Mouse (Mus musculus): Measurements from ENCODE around the gene Dguok. TPM values are rescaled to one million over a fixed set of nuclear protein-coding genes. Genes with fewer than 3 reads are reported as not detected.

Gene Dguok
- total and polyA plus RNA-seq, 3 experiments = 8.7 to 16.7 (median 11.5) TPM

DNA sequence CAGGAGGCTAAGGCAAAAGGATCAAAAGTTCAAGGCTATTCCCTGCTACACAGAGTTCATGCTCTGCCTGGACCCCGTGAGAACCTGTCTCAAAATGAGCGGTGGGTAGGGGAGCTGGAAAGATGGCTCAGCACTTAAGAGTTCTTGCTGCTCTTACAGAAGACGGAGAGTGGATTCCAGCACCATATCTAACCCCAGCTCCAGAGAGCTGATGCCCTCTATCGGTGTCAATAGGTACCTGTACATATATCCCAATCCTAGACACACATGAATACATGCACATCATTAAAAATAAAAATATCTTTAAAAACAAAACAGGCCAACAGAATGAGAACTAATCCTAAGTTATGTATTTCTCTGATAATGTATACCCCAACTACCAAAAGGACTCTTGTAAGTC lies 28.6 kb downstream of the Dguok start:
- Histone ChIP-seq H3K4me1 (ENCODE audit: control insufficient read depth in 1 of 2, insufficient read depth in 2 of 2) (peaks cover 17 to 59% of the 10 kb centered on the region in 2 experiments), H3K27ac (ENCODE audit: insufficient read depth, low read depth) (no peak overlapping the region), H3K9me3 (replicated peaks; ENCODE audit: low read length) (no peaks in the 10 kb centered on the region), H3K79me2 (replicated peaks; ENCODE audit: control insufficient read depth, extremely low read depth, insufficient read depth, poor library complexity, severe bottlenecking) (no peaks in the 10 kb centered on the region), H3K9ac (ENCODE audit: insufficient read depth, low read depth) (no peak overlapping the region), H3K4me3 (replicated peaks in 1 of 3; ENCODE audit: low read depth in 2 of 3, low read length in 2 of 3, poor library complexity in 1 of 3) (no peak overlapping the region), H3K4me2 (ENCODE audit: insufficient read depth, low read depth, poor library complexity, severe bottlenecking) (no peak overlapping the region), H3K27me3 (replicated peaks) (no peaks in the 10 kb centered on the region), H3K36me3 (replicated peaks in 1 of 2; ENCODE audit: control insufficient read depth in 1 of 2, insufficient read depth in 1 of 2, low read length in 1 of 2) (peaks cover 16 to 34% of the 10 kb centered on the region in 2 experiments)
- in situ Hi-C loops (cut with MboI; ENCODE audit: low pct_ligation_motif_present, low pct_unique_long_range_greater_than_20kb, low sequenced_read_pairs) = no loop called here
- DNase-seq (ENCODE audit: extremely low read depth) = no peak
- dilution Hi-C loops (cut with MboI; ENCODE audit: extremely low pct_ligation_motif_present, extremely low pct_unique_long_range_greater_than_20kb, low sequenced_read_pairs) = no loop called here
- TF ChIP-seq CTCF (conservative IDR thresholded peaks at IDR 0.05 in 1 of 2, IDR thresholded peaks at IDR 0.05 in 1 of 2; ENCODE audit: low read depth in 2 of 2, low read length in 2 of 2) (peak in 1 of 2 experiments; percentile 51; a peak in 2 of 4 replicates), RAD21 (IDR thresholded peaks at IDR 0.05; ENCODE audit: low read depth, low read length) (peak; percentile 48), JUND (conservative IDR thresholded peaks at IDR 0.05; ENCODE audit: low read depth, low read length) (no peak), ZC3H11A (IDR thresholded peaks at IDR 0.05; ENCODE audit: low read depth, low read length) (no peak), SMC3 (IDR thresholded peaks at IDR 0.05; ENCODE audit: low read depth, low read length) (peak; percentile 28; the same call in 1 of the 2 replicates)

DNA sequence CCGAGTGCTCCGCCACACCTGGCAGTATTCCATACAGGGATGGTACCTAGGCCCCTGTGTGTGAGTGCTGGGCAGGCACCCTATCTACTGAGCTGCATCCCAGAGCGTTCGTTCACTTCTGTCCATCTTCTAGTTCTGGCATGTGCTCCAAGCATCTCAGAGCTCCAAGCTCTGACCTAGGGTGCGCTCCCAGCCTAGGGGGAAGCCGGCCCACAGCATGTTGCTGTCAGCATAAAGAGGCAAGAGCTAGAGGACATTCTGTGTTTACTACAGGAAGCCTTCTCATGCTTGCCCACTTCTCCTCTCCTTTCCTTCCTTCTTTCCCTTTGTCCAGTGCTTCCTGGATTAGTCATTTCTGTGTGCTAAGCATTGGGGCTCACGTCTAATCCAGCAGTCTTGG lies 31.3 kb downstream of the Dguok start:
- Histone ChIP-seq H3K9ac (ENCODE audit: insufficient read depth, low read depth) (no peak overlapping the region), H3K9me3 (replicated peaks; ENCODE audit: low read length) (no peaks in the 10 kb centered on the region), H3K4me1 (ENCODE audit: control insufficient read depth in 1 of 2, insufficient read depth in 2 of 2) (peaks cover 2 to 31% of the 10 kb centered on the region in 2 experiments; a peak in 3 of 4 replicates), H3K27ac (ENCODE audit: insufficient read depth, low read depth) (no peak overlapping the region), H3K36me3 (replicated peaks in 1 of 2; ENCODE audit: control insufficient read depth in 1 of 2, insufficient read depth in 1 of 2, low read length in 1 of 2) (peaks cover 6 to 19% of the 10 kb centered on the region in 2 experiments), H3K4me2 (ENCODE audit: insufficient read depth, low read depth, poor library complexity, severe bottlenecking) (no peak overlapping the region), H3K27me3 (replicated peaks) (no peaks in the 10 kb centered on the region), H3K4me3 (replicated peaks in 1 of 3; ENCODE audit: low read depth in 2 of 3, low read length in 2 of 3, poor library complexity in 1 of 3) (no peak overlapping the region), H3K79me2 (replicated peaks; ENCODE audit: control insufficient read depth, extremely low read depth, insufficient read depth, poor library complexity, severe bottlenecking) (no peaks in the 10 kb centered on the region)
- dilution Hi-C loops (cut with MboI; ENCODE audit: extremely low pct_ligation_motif_present, extremely low pct_unique_long_range_greater_than_20kb, low sequenced_read_pairs) (no loop called here), in situ Hi-C loops (cut with MboI; ENCODE audit: low pct_ligation_motif_present, low pct_unique_long_range_greater_than_20kb, low sequenced_read_pairs) (no loop called here)
- DNase-seq (ENCODE audit: extremely low read depth) = no peak
- TF ChIP-seq RCOR1 (conservative IDR thresholded peaks at IDR 0.05; ENCODE audit: low read depth, low read length) = no peak

- TF ChIP-seq PAX5 (IDR thresholded peaks at IDR 0.05; ENCODE audit: low read length) = no peak
- no peak for TF ChIP-seq ETS1 (conservative IDR thresholded peaks at IDR 0.05; ENCODE audit: low read depth, low read length)
- no peak for TF ChIP-seq E2F4 (IDR thresholded peaks at IDR 0.05; ENCODE audit: insufficient replicate concordance, low read depth, low read length)
- TF ChIP-seq TBP (conservative IDR thresholded peaks at IDR 0.05; ENCODE audit: low read depth, low read length) = no peak
- TF ChIP-seq ZMIZ1 (IDR thresholded peaks at IDR 0.05; ENCODE audit: low read depth, low read length) = no peak
- no peak for TF ChIP-seq ELF1 (IDR thresholded peaks at IDR 0.05; ENCODE audit: low read depth, low read length)
- no peak for TF ChIP-seq MXI1 (IDR thresholded peaks at IDR 0.05; ENCODE audit: low read depth, low read length)
- TF ChIP-seq GABPA (IDR thresholded peaks at IDR 0.05; ENCODE audit: insufficient replicate concordance, low read depth, low read length) = no peak
- TF ChIP-seq CTCF (conservative IDR thresholded peaks at IDR 0.05 in 1 of 2, IDR thresholded peaks at IDR 0.05 in 1 of 2; ENCODE audit: low read depth in 2 of 2, low read length in 2 of 2) = no peak
- TF ChIP-seq JUND (conservative IDR thresholded peaks at IDR 0.05; ENCODE audit: low read depth, low read length) = no peak
- no peak for TF ChIP-seq USF1 (IDR thresholded peaks at IDR 0.05; ENCODE audit: low read depth, low read length)
- TF ChIP-seq CHD2 (IDR thresholded peaks at IDR 0.05; ENCODE audit: low read length) = no peak
- TF ChIP-seq POLR2A (IDR thresholded peaks at IDR 0.05; ENCODE audit: low read depth, low read length) = no peak
- TF ChIP-seq KAT2A (IDR thresholded peaks at IDR 0.05; ENCODE audit: insufficient replicate concordance, low read length) = no peak
- TF ChIP-seq IRF4 (IDR thresholded peaks at IDR 0.05; ENCODE audit: low read depth, low read length) = no peak
- TF ChIP-seq MYC (IDR thresholded peaks at IDR 0.05; ENCODE audit: low read depth, low read length) = no peak
- no peak for TF ChIP-seq CHD1 (IDR thresholded peaks at IDR 0.05; ENCODE audit: low read depth, low read length)
- no peak for TF ChIP-seq SIN3A (IDR thresholded peaks at IDR 0.05; ENCODE audit: low read length)
- TF ChIP-seq USF2 (conservative IDR thresholded peaks at IDR 0.05; ENCODE audit: low read depth, low read length) = no peak
- no peak for TF ChIP-seq HCFC1 (IDR thresholded peaks at IDR 0.05; ENCODE audit: low read depth, low read length)
- no peaks in the 10 kb centered on the region for H3K79me2 ChIP-seq (replicated peaks; ENCODE audit: control insufficient read depth, extremely low read depth, insufficient read depth, poor library complexity, severe bottlenecking)
- no peaks in the 10 kb centered on the region for H3K27me3 ChIP-seq (replicated peaks)
- H3K4me2 ChIP-seq (ENCODE audit: insufficient read depth, low read depth, poor library complexity, severe bottlenecking) = no peak overlapping the region
- in situ Hi-C loops (cut with MboI; ENCODE audit: low pct_ligation_motif_present, low pct_unique_long_range_greater_than_20kb, low sequenced_read_pairs) (no loop called here), dilution Hi-C loops (cut with MboI; ENCODE audit: extremely low pct_ligation_motif_present, extremely low pct_unique_long_range_greater_than_20kb, low sequenced_read_pairs) (no loop called here)
- H3K4me1 ChIP-seq (ENCODE audit: control insufficient read depth in 1 of 2, insufficient read depth in 2 of 2) = peaks cover 0 to 23% of the 10 kb centered on the region in 2 experiments; a peak in 2 of 4 replicates
- H3K27ac ChIP-seq (ENCODE audit: insufficient read depth, low read depth) = no peak overlapping the region
- no peak overlapping the region for H3K4me3 ChIP-seq (replicated peaks in 1 of 3; ENCODE audit: low read depth in 2 of 3, low read length in 2 of 3, poor library complexity in 1 of 3)
- DNase-seq (ENCODE audit: extremely low read depth) = no peak
- H3K9me3 ChIP-seq (replicated peaks; ENCODE audit: low read length) = no peaks in the 10 kb centered on the region
- peaks cover 0 to 2% of the 10 kb centered on the region in 2 experiments for H3K36me3 ChIP-seq (replicated peaks in 1 of 2; ENCODE audit: control insufficient read depth in 1 of 2, insufficient read depth in 1 of 2, low read length in 1 of 2)
- H3K9ac ChIP-seq (ENCODE audit: insufficient read depth, low read depth) = no peak overlapping the region
These were observed 33.5 kb downstream of the Dguok start for GRCm38 (mm10) chr6:83473240-83473639.

All from CH12.LX (cell line).